Mouse (Mus musculus) ovary, postnatal 14 days (tissue): ENCODE data around the gene Il25.
"Not testable (repeated sequence)": the region's sequence is repeated elsewhere in the genome, so short reads cannot be mapped to it uniquely, and the experiment has no call there.

Experiments
- DNase-seq: peaks from one replicate; pipeline ENCODE4 v3.0.0; 2022; ENCODE audit warnings: low spot score

Gene Il25

GRCm38 (mm10) chr14:54955481-54955880, 23.0 kb downstream of the Il25 start:
- DNase-seq: no peak

DNA sequence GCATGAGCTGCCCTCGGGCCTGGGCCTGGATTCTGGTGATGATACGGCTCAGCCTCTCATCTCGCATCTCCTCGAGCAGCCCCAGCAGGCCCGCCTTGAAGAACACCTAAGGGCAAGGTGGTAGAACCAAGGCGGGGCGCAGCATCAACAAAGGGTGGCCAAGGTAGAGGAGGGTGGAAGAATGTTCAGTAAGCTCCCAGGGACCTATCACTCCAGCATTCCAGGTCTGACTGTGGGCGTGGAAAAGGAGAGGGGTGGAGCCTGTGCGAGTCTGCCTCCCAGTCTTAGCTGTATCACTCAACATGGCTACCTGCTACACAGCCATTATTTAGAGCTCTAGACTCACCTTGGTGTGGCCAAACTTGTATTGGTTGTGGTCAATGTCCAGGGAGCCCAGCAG, 24.0 kb downstream of the Il25 start:
- no peak for DNase-seq

- DNase-seq: no peak
Observed at GRCm38 (mm10) chr14:54958503-54958902, 26.0 kb downstream of the Il25 start.

DNA sequence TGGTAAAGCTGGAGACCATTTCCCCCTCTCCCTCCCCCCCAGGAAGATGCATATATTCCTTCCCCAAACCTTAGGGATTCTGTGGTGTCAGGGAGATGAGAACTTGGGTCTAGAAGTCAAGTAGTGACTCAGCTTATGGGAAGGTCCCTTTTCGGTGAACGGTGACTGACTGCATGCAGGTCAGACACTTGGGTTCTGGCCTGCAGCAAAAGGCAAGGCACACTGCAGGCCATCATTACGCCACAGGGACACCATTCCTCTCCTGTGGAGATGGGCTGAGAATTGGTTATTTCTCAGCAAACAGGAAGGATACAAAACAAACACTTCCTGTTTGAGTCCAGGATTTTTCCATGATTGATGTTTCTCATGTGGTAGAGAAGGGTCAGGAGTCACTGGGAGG, 26.7 kb downstream of the Il25 start:
- no peak for DNase-seq

DNA sequence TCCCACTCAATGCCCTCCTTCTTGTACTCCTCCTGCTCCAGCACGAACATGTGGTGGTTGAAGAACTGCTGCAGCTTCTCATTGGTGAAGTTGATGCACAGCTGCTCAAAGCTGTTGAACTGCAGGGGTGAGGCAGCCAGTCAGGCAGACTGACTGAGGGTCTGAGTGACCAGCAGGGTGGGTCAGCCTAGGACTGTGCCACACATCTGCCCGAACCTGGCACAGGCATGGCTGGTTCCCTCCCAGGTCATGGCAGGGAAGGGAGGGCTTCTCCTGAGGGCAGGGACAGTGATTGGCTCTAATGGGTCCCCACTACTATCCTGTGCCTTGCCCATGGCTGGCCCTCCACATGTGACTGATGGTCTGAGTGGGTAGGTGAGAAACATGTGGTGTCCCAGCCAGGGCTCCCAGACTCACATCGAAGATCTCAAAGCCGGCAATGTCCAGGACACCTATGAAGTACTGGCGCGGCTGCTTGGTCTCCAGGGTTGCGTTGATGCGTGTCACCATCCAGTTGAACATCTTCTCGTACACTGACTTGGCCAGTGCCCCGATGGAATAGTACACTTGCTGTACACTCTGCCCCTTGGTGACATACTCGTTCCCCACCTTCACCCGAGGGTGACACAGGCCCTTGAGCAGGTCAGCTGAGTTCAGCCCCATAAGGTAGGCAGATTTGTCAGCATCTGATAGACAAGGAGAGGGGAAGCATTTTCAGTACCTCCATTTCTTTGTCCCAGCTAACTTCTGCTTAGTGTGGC, 27.5 kb downstream of the Il25 start:
- DNase-seq: not testable (repeated sequence)

DNA sequence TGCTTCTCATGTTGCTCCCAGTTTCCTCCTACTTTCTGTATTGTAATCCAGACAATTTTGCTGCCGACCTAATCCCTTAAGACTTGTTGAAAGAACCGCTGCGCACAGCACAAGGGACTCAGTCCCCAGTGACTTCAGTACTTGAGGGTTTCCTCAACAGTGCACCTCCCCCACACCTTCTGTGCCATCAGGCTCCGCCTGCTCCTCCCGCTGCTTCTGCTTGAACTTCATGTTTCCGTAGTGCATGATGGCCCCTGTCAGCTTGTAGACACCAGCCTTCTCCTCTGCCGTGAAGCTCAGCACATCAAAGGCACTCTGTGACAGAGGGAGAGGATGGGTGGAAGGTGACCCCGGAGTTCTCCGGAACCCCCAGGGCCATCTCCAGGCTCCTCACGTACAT, 28.3 kb downstream of the Il25 start:
- DNase-seq: no peak

DNA sequence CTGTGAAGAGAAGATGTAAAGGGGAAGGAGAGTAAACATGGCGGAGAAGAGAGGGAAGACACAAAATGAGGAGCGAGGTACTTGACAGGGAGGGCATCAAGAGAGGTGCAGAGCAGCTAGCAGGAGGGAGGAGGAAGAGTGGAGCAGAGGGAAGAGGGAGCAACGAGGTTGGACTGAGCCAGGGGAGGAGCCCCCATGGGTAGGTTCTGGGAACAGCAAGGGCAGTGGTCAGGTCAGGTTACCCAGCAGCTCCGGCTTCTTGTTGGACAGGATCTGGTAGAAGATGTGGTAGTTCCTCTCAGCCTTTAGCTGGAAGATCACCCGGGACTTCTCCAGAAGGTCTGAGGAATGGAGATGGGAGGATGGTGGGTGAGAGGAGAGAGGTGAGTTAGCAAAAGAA, 29.0 kb downstream of the Il25 start:
- no peak for DNase-seq

- DNase-seq: no peak
Observed at GRCm38 (mm10) chr14:54962714-54963113, 30.2 kb downstream of the Il25 start.

DNA sequence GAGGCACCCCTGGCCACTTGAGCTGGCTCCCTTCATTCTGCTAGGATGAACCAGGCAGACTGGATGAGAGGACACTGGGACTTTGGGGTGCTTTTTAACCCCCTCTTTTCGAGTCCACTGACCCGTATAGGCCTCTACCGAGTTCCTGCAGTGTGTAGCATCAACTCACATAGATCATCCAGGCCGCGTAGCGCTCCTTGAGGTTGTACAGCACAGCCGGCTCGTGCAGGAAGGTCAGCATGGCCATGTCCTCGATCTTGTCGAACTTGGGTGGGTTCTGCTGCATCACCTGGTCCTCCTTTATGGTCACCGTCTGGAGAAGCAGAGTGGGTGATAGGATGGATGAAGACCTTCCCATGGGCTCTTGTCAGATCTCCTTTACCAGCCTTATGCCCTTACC, 31.2 kb downstream of the Il25 start:
- DNase-seq: no peak

DNA sequence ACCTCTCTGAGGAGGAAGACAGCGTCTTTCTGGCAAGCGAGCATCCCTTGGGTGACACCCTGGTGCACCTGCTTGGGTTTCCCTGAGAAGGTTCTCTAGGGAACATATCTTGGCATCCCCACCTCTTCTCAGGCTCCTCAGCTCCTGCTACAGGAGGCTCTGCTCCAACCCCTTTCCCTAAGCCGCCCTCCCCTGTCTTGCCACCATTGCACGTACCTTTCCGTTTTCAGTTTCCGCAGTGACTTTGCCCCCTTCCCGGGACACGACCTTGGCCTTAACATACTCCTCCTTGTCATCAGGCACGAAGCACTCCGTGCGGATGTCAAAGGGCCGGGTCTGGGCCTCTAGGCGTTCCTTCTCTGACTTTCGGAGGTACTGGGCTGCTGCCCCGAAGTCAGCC, 32.5 kb downstream of the Il25 start:
- DNase-seq: no peak

- DNase-seq: no peak
Observed at GRCm38 (mm10) chr14:54965631-54966030, 33.1 kb downstream of the Il25 start.

GRCm38 (mm10) chr14:54966320-54966977, 34.0 kb downstream of the Il25 start, which contains the start of gene Myh6:
Myh6 (minus strand) TSS chr14:54966927.
- no peak for DNase-seq

DNA sequence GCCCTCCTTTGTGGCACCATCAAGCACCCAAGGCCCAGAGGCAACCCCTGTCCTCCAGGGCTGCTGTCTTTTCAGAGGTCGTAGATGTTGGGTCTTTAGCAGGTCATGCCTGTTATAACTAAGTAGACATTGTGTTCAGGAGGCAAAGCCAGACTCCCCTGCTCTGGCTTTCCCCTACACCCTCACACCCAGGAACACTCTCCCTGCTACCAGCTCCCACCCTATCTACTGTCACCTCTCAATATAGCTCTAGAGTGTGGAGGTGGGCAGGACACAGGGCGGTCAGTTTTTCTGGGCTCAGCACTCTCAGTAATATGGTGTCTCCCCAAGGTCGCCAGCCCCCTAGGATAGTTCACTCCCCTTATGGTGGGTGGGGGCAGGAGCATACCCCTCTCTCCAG, 35.4 kb downstream of the Il25 start:
- DNase-seq: no peak

- no peak for DNase-seq
Observed at GRCm38 (mm10) chr14:54968344-54968743, 35.8 kb downstream of the Il25 start.

DNA sequence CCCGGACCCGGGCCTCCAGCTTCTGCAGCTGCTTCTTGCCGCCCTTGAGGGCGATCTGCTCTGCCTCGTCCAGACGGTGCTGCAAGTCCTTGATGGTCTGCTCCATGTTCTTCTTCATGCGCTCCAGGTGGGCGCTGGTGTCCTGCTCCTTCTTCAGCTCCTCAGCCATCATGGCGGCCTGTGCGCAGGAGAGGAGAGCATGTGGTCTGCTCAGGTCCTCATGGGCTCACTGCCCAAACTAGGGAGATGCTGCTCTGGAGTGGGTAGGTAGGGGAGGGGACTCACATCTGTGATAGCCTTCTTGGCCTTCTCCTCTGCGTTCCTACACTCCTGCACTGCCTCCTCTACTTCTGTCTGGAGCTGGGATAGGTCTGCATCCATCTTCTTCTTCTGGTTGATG, 40.3 kb downstream of the Il25 start:
- DNase-seq: not testable (repeated sequence)

DNA sequence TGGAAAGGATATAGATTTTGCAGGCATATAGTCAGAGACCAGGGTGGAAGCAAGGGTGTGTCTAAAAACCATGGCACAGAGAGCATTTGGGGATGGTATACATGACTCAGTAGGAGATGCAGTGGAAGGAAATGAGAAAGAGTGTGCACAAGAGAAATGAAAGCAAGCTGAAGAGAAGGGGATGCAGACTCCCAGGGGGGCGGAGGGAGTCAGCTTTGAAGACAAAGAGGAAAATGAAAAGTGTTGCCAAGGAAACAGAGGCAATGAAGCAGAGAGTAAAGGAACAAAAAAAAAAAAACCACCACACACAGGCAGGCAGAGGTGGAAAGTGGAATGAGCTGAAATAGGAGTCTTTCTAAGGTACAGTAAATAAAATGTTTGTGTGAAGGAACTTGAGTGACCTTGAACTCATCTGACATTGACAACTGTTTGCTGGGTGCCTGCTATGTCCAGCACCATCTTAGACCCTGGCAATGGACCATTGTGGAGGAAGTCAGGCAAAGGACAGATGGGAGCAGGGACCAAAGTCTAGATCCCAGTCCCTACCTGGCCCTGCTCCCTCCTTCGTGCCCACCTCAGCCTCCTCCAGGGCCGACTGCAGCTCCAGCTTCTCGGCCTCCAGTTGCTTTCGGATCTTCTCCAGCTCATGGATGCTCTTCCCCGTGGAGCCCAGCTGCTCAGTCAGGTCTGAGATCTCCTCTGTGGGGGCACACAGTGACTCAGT, 41.7 kb downstream of the Il25 start:
- DNase-seq: no peak

GRCm38 (mm10) chr14:54976633-54977032, 44.1 kb downstream of the Il25 start, which contains the start of gene Gm17428:
Gm17428 (plus strand) TSS chr14:54976933.
- no peak for DNase-seq

DNA sequence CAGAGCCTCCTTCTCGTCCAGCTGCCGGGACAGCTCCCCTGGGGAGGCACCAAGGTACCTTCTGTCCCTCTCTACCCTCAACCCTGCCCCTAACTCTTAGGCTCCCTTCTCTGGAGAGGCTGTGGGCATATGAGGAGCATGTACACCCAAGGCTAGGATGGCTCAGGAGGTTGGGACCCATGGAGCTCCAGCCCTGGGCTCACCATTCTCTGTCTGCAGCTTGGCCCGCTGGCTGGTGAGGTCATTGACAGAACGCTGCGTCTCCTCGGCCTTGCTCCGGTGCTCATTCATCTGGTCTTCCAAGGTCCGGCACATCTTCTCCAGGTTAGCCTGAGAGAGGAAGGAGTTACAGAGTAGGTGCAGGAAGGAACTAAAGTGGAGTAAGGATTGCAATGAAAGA, 46.2 kb downstream of the Il25 start:
- DNase-seq: no peak

DNA sequence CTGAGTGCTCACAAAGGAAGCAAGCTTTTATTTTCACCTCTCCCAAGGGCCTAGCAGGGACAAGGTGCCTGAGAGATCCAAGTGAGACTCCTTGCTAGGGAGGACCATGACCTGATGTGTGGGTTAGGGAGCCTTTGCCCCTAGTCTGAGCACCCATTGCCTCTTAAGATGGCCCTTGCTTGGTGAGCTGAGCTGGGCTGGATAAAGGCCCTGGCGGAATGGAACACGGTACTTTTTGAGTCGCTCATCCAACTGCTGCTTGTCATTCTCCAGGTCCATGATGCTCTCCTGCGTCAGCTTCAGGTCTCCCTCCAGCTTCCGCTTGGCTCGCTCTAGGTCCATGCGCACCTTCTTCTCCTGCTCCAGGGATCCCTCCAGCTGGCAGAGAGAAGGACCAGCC, 49.4 kb downstream of the Il25 start:
- DNase-seq: no peak
